Mouse (Mus musculus) thymus, adult 2 months (tissue): ENCODE data around the gene Pxmp4. TPM values are rescaled to one million over a fixed set of nuclear protein-coding genes. Genes with fewer than 3 reads are reported as not detected.

ENCODE experiments used
- DNase-seq: peaks from one replicate; pipeline ENCODE4 v3.0.0; 2021
- H3K27ac ChIP-seq: fragments of 200-500 bp; 2 replicates; pipeline ENCODE4 v1.5.1; 2012; ENCODE audit warnings: low read length, control low read depth; ENCODE audit not compliant: control insufficient read depth, insufficient read depth
- H3K27me3 ChIP-seq: fragments of 200-500 bp; 2 replicates; pipeline ENCODE4 v1.6.1; 2012; ENCODE audit warnings: mild to moderate bottlenecking, low read length, moderate library complexity, mixed read lengths; ENCODE audit not compliant: control insufficient read depth, insufficient read depth
- H3K36me3 ChIP-seq: fragments of 200-500 bp; 2 replicates; pipeline ENCODE4 v1.6.1; 2012; ENCODE audit warnings: mild to moderate bottlenecking, low read length, moderate library complexity; ENCODE audit not compliant: control insufficient read depth, insufficient read depth
- H3K4me1 ChIP-seq: fragments of 200-500 bp; replicated peaks from 2 replicates; pipeline ENCODE4 v1.6.1; 2012; ENCODE audit warnings: low read length; ENCODE audit not compliant: control insufficient read depth, insufficient read depth
- H3K4me3 ChIP-seq: fragments of 200-500 bp; 2 replicates; pipeline ENCODE4 v1.5.1; 2012; ENCODE audit warnings: mild to moderate bottlenecking, low read length, control low read depth, moderate library complexity; ENCODE audit not compliant: control insufficient read depth, insufficient read depth
- CTCF ChIP-seq: fragments of 200-500 bp; IDR thresholded peaks from 2 replicates; pipeline ENCODE4 v1.5.1; 2012; ENCODE audit warnings: mild to moderate bottlenecking, control low read depth, low read length, moderate library complexity, borderline replicate concordance; ENCODE audit not compliant: control insufficient read depth, poor library complexity, insufficient read depth; ENCODE audit errors: extremely low read depth
- POLR2A ChIP-seq: fragments of 200-500 bp; IDR thresholded peaks from 2 replicates; pipeline ENCODE4 v1.6.1; 2012; ENCODE audit warnings: mild to moderate bottlenecking, low read length, control low read depth, moderate library complexity; ENCODE audit not compliant: control insufficient read depth, poor library complexity, insufficient read depth; ENCODE audit errors: extremely low read depth
- WGBS: fragments of 180-500 bp; shearing (Covaris S2); methylation state at CpG from one replicate; pipeline ENCODE4 v1.1.7; 2018; 5-methylcytosine and 5-hydroxymethylcytosine counted together
- polyA plus RNA-seq: library from polyadenylated mRNA; depleted of rRNA; stranded (reverse); fragments of >200 nt; gene quantifications from 2 replicates; pipeline ENCODE4 v1.2.3, GENCODE M21; 2012; rRNA removed

The Pxmp4 gene
- polyA plus RNA-seq, 1 experiment = 70.7 TPM

GRCm38 (mm10) chr2:154538710-154539109 is 64.8 kb downstream of the Pxmp4 start:
- TF ChIP-seq POLR2A (no peak), CTCF (no peak)
- no peaks in the 10 kb centered on the region for H3K27me3 ChIP-seq
- 93% methylated on average over 3 of the region's 3 CpGs for WGBS
- DNase-seq = no peak
- peaks cover 21% of the 10 kb centered on the region; the same call in 1 of the 2 replicates for H3K36me3 ChIP-seq
- no peaks in the 10 kb centered on the region for H3K4me1 ChIP-seq
- no peak overlapping the region for H3K4me3 ChIP-seq
- no peak overlapping the region for H3K27ac ChIP-seq

DNA sequence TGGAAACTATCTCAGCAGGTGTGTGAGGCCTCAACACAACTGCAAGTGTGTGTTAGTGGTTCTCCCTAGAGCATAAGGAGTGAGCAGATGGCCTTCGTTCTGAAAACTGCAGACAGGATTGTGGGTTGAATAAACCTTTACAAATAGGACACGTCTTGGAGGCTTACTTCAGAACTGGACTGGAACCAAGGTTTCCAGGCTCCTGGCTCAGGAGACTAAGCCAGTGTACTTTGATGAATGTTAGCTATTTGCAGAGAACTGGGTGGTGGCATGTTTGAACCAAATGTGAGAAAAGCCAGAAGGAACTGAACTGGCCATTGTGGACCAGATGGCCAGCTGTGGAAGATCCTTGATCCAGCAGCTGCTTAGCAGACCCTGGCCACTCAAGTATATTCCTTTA is 65.2 kb downstream of the Pxmp4 start:
- Histone ChIP-seq H3K4me1 (no peaks in the 10 kb centered on the region), H3K27me3 (no peaks in the 10 kb centered on the region), H3K27ac (no peak overlapping the region), H3K36me3 (peaks cover 22% of the 10 kb centered on the region; the same call in 1 of the 2 replicates), H3K4me3 (no peak overlapping the region)
- DNase-seq = no peak
- WGBS = 86% methylated on average over 2 of the region's 2 CpGs
- TF ChIP-seq POLR2A (no peak), CTCF (no peak)

Other genes starting within 250 kb of the Pxmp4 start
- 14.2 and 16.3 TPM in 2 replicates for gene Cdk5rap1, start 230.7 kb downstream of the Pxmp4 start, polyA plus RNA-seq
- 5.8 and 9.6 TPM in 2 replicates for gene Snta1, start 195.6 kb downstream of the Pxmp4 start, polyA plus RNA-seq
- gene Cbfa2t2, start 167.2 kb downstream of the Pxmp4 start, polyA plus RNA-seq = 27.6 and 30.1 TPM in 2 replicates
- 2.0 and 3.3 TPM in 2 replicates for gene 1700003F12Rik, start 56.6 kb downstream of the Pxmp4 start, polyA plus RNA-seq
- gene Actl10, start 51.9 kb downstream of the Pxmp4 start, polyA plus RNA-seq = 0.11 and 0.47 TPM in 2 replicates
- 14.8 and 15.7 TPM in 2 replicates for gene Necab3, start 44.8 kb downstream of the Pxmp4 start, polyA plus RNA-seq
- gene E2f1, start 33.8 kb downstream of the Pxmp4 start, polyA plus RNA-seq = 34.0 and 50.3 TPM in 2 replicates
- gene Zfp341, start 9.6 kb upstream of the Pxmp4 start, polyA plus RNA-seq = 10.6 and 10.8 TPM in 2 replicates
- gene 4930519P11Rik, start 9.7 kb upstream of the Pxmp4 start, polyA plus RNA-seq = 1.5 and 1.7 TPM in 2 replicates
- 81.3 and 83.8 TPM in 2 replicates for gene Chmp4b, start 48.0 kb upstream of the Pxmp4 start, polyA plus RNA-seq
- not detected in 2 replicates for gene Gm14214, start 166.3 kb upstream of the Pxmp4 start, polyA plus RNA-seq
- 437 and 554 TPM in 2 replicates for gene Raly, start 187.4 kb upstream of the Pxmp4 start, polyA plus RNA-seq
- gene a, start 187.7 kb upstream of the Pxmp4 start, polyA plus RNA-seq = 4.7 and 5.0 TPM in 2 replicates